Mouse (Mus musculus): ENCODE results near the gene Auts2. TPM values are rescaled to one million over a fixed set of nuclear protein-coding genes. Genes with fewer than 3 reads are reported as not detected.

Auts2 gene
- polyA plus RNA-seq, 1 experiment from 2014 or later, result 34.0 TPM

GRCm38 (mm10) chr5:132472184-132472829, 70.8 kb downstream of the Auts2 start:
- no peak for ATAC-seq (ENCODE audit: insufficient number of reproducible peaks, low FRiP score, low TSS enrichment, low read depth)
- no peaks in the 10 kb centered on the region for H3K36me3 ChIP-seq
- no peaks in the 10 kb centered on the region for H3K9me3 ChIP-seq
- no peak overlapping the region for H3K9ac ChIP-seq
- 74% methylated on average over 5 of the region's 5 CpGs for WGBS
- H3K4me3 ChIP-seq, result no peak overlapping the region
- H3K4me1 ChIP-seq, result peaks cover 7% of the 10 kb centered on the region
- H3K4me2 ChIP-seq, result no peak overlapping the region
- no peaks in the 10 kb centered on the region for H3K27me3 ChIP-seq
- no peak overlapping the region for H3K27ac ChIP-seq

DNA sequence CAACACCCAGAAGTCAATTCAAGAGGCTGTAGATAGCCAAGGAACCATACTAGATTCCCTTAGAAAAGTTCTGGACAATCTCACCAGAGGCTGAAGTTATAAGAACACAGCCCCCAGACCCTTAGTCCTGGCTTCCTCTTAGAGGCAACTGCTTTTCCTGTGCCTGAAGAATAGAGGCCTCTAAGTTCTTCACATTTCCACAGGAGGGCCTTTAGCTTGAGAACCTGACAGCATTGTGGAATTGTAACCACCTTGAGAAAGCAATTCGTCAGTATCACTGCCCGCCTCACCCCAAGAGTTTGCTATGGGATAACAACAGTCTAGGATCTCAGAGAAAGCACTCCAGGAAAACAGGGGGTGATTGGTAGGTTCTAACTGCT, 75.8 kb downstream of the Auts2 start:
- peaks cover 2% of the 10 kb centered on the region; the same call in 1 of the 2 replicates for H3K4me1 ChIP-seq
- no peak overlapping the region for H3K9ac ChIP-seq
- no peaks in the 10 kb centered on the region for H3K36me3 ChIP-seq
- 85% methylated on average over 2 of the region's 2 CpGs for WGBS
- no peaks in the 10 kb centered on the region for H3K9me3 ChIP-seq
- no peaks in the 10 kb centered on the region for H3K27me3 ChIP-seq
- H3K27ac ChIP-seq, result no peak overlapping the region
- no peak overlapping the region for H3K4me3 ChIP-seq
- no peak overlapping the region for H3K4me2 ChIP-seq
- no peak for ATAC-seq (ENCODE audit: insufficient number of reproducible peaks, low FRiP score, low TSS enrichment, low read depth)

DNA sequence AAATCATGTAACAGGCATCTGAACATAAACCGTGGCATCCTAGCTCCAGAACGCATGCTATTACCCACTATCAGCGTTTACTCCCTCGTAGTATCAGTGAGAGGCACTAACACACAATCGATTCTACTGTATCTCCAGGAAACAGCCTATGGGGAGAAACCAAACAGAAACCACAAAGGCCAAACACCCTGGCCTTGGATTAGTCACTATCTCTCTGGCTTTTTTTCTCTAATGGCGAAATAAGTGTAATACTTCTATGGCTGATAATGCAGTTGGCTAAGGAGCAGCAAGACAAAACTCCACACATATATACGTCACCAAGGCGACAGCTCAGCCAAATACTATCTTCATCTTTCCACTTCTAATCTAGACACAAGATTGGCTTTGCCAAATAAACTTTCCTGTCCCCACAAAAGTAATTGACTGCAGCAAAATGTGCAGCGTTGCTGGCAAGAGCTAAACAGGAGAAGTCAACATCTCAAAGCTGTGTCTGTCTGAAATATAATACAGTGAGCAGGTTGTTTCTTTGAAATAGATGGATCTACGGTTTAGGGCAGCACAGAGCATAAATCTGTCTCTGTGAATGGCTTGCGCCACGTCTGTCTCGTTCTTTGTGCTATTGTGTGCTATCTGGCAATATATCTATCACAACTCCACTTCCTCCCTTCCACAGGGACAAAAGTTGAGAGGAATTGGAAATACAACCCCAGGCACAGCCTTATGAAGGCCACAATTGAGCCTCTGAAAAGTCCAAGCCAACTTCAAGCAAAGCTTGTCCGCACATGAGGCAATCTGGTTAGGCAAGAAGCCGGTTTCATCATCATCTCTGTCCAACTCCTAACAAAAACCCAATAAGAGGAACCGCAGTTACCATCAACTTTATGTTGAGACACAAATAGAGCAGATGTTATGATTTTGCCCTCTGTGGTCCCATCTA, 76.4 kb downstream of the Auts2 start:
- no peaks in the 10 kb centered on the region for H3K36me3 ChIP-seq
- no peaks in the 10 kb centered on the region for H3K9me3 ChIP-seq

DNA sequence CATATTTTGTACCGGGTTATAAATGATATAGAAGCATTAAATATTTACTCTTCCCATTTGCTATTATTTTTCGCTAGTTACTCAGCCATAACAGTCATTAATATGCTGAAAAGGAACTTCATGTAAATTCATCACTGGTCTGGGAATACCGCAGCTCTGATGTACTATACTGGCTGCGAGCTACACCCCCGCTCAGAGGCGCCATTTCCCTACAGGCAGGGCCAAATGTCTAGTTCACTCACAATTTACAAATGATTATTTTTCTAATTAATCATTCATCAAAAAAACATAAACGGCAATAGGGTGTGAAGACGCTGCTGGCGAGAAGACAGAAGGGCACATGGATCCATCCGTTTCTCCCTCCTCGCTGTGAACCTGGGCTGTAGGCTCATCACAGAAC, 80.6 kb downstream of the Auts2 start:
- Histone ChIP-seq H3K36me3 (no peaks in the 10 kb centered on the region), H3K4me3 (no peak overlapping the region), H3K27me3 (no peaks in the 10 kb centered on the region), H3K9ac (no peak overlapping the region), H3K4me2 (no peak overlapping the region), H3K27ac (no peak overlapping the region), H3K9me3 (no peaks in the 10 kb centered on the region), H3K4me1 (no peaks in the 10 kb centered on the region)
- ATAC-seq (ENCODE audit: insufficient number of reproducible peaks, low FRiP score, low TSS enrichment, low read depth), result no peak
- 87% methylated on average over 11 of the region's 11 CpGs for WGBS

More for the DNA sequence above, 76.4 kb downstream of the Auts2 start:
- H3K27me3 ChIP-seq, result no peaks in the 10 kb centered on the region
- H3K27ac ChIP-seq, result no peak overlapping the region
- no peak overlapping the region for H3K9ac ChIP-seq
- no peak overlapping the region for H3K4me3 ChIP-seq
- H3K4me1 ChIP-seq, result no peaks in the 10 kb centered on the region
- no peak overlapping the region for H3K4me2 ChIP-seq
- 79% methylated on average over 16 of the region's 16 CpGs for WGBS
- ATAC-seq (ENCODE audit: insufficient number of reproducible peaks, low FRiP score, low TSS enrichment, low read depth), result no peak

DNA sequence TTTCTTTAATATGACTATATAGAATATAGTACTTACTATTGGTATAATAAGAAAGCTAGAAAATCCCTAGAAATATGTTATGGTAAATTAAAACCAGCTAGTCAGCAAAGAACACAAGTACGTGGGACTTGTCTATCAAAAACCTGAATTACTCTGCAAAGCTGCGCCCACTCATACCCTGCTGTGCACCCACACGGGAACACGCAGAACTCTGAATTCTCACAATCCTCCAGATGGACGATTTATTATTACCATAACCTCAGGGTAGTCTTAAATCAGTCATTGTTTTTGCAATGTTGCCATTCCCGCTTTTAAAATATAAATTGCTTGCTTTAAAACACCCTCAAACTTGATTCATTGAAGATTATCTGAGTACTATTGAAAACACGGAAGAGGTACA, 84.6 kb downstream of the Auts2 start:
- Histone ChIP-seq H3K27ac (no peak overlapping the region), H3K27me3 (no peaks in the 10 kb centered on the region), H3K36me3 (no peaks in the 10 kb centered on the region), H3K9ac (no peak overlapping the region), H3K4me2 (no peak overlapping the region), H3K4me1 (no peaks in the 10 kb centered on the region), H3K4me3 (no peak overlapping the region), H3K9me3 (no peaks in the 10 kb centered on the region)
- ATAC-seq (ENCODE audit: insufficient number of reproducible peaks, low FRiP score, low TSS enrichment, low read depth), result no peak
- WGBS, result 43% methylated on average over 7 of the region's 7 CpGs

DNA sequence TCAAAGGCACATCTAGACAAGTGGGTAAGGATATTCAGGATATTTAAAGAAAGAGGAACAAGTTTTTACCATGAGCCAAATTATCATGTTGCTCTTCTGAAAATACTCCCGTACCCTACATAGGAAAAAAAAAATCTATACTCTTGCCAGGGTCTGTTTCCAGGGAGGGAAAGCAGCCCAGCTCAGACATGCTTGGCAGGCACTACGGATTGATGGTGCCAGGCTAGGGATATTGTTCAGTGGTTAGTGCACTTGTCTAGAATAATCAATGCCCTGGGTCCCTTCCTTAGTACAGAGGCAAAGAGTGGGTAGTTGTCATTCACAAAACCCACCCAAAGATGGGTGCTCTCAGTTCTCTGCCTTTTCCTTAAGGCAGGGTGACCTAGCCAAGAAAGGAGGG, 90.8 kb downstream of the Auts2 start:
- H3K27me3 ChIP-seq, result no peaks in the 10 kb centered on the region
- no peak overlapping the region for H3K4me3 ChIP-seq
- ATAC-seq (ENCODE audit: insufficient number of reproducible peaks, low FRiP score, low TSS enrichment, low read depth), result no peak
- H3K36me3 ChIP-seq, result no peaks in the 10 kb centered on the region
- no peak overlapping the region for H3K9ac ChIP-seq
- no peak overlapping the region for H3K4me2 ChIP-seq
- H3K4me1 ChIP-seq, result peaks cover 3% of the 10 kb centered on the region; the same call in 1 of the 2 replicates
- H3K9me3 ChIP-seq, result no peaks in the 10 kb centered on the region
- WGBS, result 64% methylated on average over 2 of the region's 2 CpGs
- no peak overlapping the region for H3K27ac ChIP-seq

DNA sequence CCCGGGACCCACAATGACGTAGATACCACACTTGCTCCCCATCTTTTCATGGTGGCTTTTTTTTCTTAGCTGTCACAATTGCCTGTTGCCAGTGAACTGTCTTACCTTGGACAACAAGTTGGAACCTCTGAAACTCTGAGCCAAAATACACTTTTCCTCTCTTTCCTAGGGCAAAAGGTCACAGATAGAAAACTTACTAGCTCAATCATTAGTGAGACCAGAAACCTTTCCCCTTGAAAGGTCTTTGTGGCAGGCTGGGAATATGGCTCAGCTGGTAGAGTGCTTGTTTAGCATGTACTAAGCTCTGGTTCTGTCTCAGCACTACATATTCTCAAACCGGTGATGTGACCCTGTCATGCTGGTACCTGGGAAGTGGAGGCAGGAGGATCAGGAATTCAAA, 93.1 kb downstream of the Auts2 start:
- Histone ChIP-seq H3K9me3 (no peaks in the 10 kb centered on the region), H3K27me3 (no peaks in the 10 kb centered on the region), H3K4me1 (peaks cover 3% of the 10 kb centered on the region; the same call in 1 of the 2 replicates), H3K9ac (no peak overlapping the region), H3K4me2 (no peak overlapping the region), H3K36me3 (no peaks in the 10 kb centered on the region), H3K4me3 (no peak overlapping the region), H3K27ac (no peak overlapping the region)
- WGBS, result 96% methylated on average over 3 of the region's 3 CpGs
- no peak for ATAC-seq (ENCODE audit: insufficient number of reproducible peaks, low FRiP score, low TSS enrichment, low read depth)

DNA sequence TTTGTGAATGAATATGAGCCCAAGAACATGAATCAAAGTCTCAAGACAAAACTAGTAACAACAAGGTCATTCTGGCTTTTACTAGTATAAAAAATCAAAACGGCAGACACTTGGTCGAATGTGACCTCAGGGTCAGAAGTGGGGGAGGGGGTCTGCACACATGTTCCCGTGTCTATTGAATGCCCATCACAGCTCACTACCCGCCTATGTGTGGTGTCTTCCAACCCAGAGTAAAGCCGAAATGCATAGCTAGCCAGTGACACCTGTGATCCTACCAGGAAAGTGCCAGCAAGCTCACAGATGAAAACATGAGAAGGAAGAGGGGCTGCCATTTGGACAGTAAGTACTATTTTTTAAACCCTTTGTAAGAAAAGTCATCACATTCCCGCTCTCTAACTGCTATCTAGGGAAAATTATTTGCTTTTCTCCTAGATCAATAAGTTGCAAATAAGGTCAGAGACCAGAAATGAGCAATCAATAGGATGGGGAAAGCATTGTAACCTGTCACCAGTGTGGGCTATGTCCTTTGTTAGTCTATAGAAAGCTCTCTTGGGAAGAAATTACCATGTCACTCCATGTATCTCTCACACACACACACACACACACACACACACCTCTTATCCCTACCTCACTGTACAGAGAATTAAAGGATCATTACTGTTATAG, 94.6 kb downstream of the Auts2 start:
- no peak overlapping the region for H3K9ac ChIP-seq
- H3K4me3 ChIP-seq, result no peak overlapping the region
- H3K36me3 ChIP-seq, result no peaks in the 10 kb centered on the region
- no peak for ATAC-seq (ENCODE audit: insufficient number of reproducible peaks, low FRiP score, low TSS enrichment, low read depth)
- no peak overlapping the region for H3K27ac ChIP-seq
- no peaks in the 10 kb centered on the region for H3K27me3 ChIP-seq
- H3K9me3 ChIP-seq, result no peaks in the 10 kb centered on the region
- WGBS, result 71% methylated on average over 6 of the region's 6 CpGs
- peaks cover 3% of the 10 kb centered on the region; the same call in 1 of the 2 replicates for H3K4me1 ChIP-seq
- H3K4me2 ChIP-seq, result no peak overlapping the region

- no peak for ATAC-seq (ENCODE audit: insufficient number of reproducible peaks, low FRiP score, low TSS enrichment, low read depth)
- H3K4me3 ChIP-seq, result no peak overlapping the region
- H3K9me3 ChIP-seq, result no peaks in the 10 kb centered on the region
- WGBS, result 86% methylated on average over 4 of the region's 4 CpGs
- H3K27me3 ChIP-seq, result no peaks in the 10 kb centered on the region
- H3K27ac ChIP-seq, result no peak overlapping the region
- no peak overlapping the region for H3K4me2 ChIP-seq
- no peaks in the 10 kb centered on the region for H3K4me1 ChIP-seq
- no peaks in the 10 kb centered on the region for H3K36me3 ChIP-seq
- no peak overlapping the region for H3K9ac ChIP-seq
Measured at GRCm38 (mm10) chr5:132445213-132445954, 97.8 kb downstream of the Auts2 start.

DNA sequence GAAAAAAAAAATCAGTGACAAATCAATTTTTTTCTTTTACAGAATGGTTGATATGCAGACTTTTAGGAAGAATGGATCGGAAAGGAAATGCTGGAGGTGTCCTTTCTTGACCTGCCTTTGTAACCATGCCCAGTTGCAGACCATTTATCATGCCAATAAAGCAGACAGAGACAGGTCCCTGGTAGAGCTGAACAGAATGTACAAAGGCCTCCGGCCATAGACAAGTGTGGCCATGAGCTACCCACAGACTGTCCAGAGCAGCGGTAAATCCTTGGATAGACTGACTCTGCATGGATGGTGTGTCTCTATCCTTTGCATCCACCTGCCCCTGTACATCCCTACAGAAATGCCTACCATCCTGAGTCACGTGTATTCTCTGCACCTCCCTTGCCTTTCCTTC, 100.2 kb downstream of the Auts2 start:
- WGBS, result 83% methylated on average over 4 of the region's 4 CpGs
- H3K4me3 ChIP-seq, result no peak overlapping the region
- no peak for ATAC-seq (ENCODE audit: insufficient number of reproducible peaks, low FRiP score, low TSS enrichment, low read depth)
- H3K9me3 ChIP-seq, result no peaks in the 10 kb centered on the region
- no peak overlapping the region for H3K27ac ChIP-seq
- no peaks in the 10 kb centered on the region for H3K36me3 ChIP-seq
- no peaks in the 10 kb centered on the region for H3K27me3 ChIP-seq
- no peak overlapping the region for H3K9ac ChIP-seq
- H3K4me2 ChIP-seq, result no peak overlapping the region
- H3K4me1 ChIP-seq, result peaks cover 2% of the 10 kb centered on the region; the same call in 1 of the 2 replicates

DNA sequence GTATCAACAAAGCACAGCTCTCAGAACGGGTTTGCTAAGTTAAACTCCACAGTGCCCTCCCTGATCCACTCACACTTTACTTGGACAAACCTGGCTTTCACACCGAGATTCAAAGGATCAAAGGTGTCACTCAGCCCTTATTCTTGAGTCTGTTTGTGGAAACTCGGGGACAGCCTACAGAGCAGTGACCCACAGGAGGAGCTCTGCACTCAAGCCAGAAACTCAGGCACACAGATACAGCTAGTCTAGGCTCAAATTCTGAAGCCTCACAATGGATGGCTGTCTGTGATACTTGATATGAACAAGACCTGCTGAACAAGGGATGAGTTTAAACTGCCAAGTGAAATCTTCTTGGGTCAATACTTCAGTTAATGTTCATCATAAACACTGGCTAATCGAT, 104.7 kb downstream of the Auts2 start:
- ATAC-seq (ENCODE audit: insufficient number of reproducible peaks, low FRiP score, low TSS enrichment, low read depth), result no peak
- Histone ChIP-seq H3K4me2 (no peak overlapping the region), H3K27ac (no peak overlapping the region), H3K36me3 (no peaks in the 10 kb centered on the region), H3K4me3 (no peak overlapping the region), H3K9me3 (no peaks in the 10 kb centered on the region), H3K9ac (no peak overlapping the region), H3K27me3 (no peaks in the 10 kb centered on the region), H3K4me1 (peaks cover 15% of the 10 kb centered on the region; the same call in 1 of the 2 replicates)
- WGBS, result 51% methylated on average over 4 of the region's 4 CpGs

Data from limb, embryonic 15.5 days (tissue).